Mouse (Mus musculus) natural killer cell, adult 2 months (primary cell): ENCODE data around the gene Gm45015.
A peak's percentile ranks its signal among the peaks of the same experiment; 100 is the strongest.
"Not testable (repeated sequence)": the region's sequence is repeated elsewhere in the genome, so short reads cannot be mapped to it uniquely, and the experiment has no call there.

Experiments
- DNase-seq, 2 experiments: peaks; one replicate each; pipeline ENCODE4 v3.0.0; 2022; ENCODE audit warnings: low spot score in 2 of 2

The Gm45015 gene

DNA sequence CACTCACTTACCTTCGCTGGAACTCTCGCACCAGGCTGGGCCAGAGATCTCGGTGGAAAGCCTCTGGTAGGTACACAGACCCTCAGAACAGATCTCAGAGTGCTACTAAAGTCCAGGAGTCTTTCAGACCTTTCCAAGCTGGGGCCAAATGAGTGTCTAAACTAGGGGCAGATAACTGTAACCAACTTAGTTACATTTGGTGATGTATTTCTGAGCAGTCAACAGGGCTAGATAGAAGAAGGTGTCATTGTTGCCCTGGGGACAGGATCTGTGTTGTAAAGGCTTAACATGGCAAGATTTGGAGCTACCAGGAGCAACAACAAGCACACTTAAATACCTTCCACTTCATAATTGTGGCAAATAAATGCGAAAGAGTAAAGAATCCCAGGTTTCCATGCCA, at the start of gene Gm45015:
Gm45015 (minus strand) TSS at position 101 of the 400 bp plus-strand sequence.
- DNase-seq = no peak

DNA sequence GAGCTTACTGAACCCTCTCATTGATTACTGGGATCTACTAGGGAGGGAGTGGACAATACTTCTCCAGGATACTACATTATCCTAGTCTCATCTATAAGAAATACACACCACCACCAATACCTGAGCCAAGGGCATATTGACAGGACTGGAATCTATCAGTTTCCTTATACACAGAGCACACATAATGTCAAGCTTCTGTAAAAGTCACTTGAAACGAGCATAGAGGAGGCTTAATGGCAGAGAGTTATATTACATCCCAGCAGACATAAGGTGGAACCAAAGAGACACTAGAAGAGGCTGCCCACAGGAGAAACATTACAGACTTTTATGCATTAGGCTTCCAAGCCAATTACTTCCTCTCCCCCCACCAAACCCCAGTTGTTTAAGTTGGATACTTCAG, 48.3 kb upstream of the Gm45015 start:
- no peak for DNase-seq

DNA sequence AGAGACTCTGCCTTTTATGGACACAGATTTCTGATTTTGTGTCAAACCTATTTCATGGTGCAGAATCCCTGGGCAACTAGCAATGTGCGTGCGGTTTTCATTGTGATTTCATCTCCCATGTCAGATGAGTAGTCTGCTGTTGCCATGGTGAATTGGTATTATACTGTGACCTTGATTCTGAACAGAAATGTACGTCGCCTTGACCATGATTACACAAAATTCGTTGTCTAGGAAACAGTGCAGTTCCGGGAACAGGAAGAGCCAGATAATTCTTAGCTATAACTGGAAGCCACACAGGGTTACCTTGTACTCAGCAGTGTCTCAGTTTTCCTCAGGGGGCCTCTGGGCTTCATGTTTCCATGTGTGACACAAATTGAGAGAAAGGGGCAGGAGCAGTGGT, 47.8 kb upstream of the Gm45015 start:
- no peak for DNase-seq

DNA sequence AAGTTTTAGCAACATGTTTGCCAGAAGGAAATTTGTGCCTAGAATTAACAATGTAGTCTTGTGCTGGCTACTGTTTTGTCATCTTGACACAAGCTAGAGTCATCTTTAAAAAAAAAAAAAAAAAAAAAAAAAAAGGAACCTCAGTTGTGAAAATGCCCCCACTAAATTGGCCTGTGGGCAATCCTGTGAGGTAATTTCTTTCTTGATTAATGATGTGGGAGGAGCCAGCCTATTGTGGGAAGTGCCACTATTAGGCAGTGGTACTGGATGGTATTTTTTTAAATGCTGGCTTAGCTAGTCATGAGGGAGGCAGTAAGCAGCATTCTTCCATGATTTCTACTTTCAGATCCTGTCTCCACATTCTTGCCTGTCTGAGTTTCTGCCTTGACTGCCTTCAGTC, 26.7 kb upstream of the Gm45015 start:
- no peak for DNase-seq

DNA sequence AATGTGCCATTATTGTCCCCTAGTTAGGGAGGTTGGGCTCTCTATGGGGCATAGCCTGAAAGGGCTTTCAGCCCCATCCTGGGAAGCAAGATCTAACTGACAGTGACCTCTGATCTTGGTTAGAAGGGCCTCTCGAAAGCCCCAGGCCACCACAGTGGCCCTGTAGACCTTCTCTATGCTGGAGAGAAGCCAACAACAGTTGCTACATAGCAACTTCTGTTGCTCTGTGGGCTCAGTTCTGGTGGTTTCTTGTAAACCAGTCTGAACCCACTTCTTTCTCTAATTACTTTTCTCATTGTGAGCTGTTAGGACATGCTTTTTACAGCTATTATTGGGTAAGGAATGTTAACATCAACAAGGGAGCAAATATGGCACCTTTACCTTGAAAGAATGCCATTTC, 20.1 kb upstream of the Gm45015 start:
- DNase-seq = no peak

DNA sequence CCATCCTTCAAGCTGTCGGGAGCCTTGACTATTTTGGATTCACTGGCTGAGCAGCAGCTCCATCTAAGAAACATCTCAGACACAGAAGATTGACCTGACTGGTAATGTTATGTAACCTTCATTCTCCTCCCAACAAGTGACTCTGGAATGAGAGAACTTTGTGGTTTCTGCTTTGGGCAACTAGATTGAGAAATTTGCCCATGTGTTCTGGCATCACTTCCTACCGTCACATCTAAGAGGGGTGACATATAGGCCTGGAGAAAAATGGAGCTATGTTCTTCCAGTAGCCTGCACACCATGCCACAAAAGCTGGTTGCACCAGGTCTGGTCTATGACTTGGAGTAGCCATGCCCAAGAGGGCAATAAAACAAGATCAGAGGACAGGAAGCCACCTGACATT, 19.5 kb upstream of the Gm45015 start:
- DNase-seq = no peak

DNA sequence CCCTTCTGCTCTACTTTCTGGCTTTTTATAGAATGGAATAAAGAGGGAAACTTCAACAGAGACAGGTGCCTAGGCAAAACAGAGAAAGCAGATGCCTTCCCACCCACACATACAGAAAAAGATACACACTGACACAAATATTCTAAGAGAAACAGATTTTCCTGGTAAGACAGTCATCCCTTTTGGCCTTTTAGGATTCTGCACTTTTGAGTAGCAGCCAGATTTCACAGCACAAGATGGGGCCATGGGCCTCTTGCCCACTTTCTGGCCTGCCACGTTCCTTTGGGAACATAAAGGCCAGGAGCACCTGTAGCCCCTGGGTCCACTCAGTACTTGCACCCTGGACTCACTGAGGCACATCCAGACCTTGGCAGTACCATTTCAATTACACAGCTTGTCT, 7.7 kb upstream of the Gm45015 start:
- no peak for DNase-seq

DNA sequence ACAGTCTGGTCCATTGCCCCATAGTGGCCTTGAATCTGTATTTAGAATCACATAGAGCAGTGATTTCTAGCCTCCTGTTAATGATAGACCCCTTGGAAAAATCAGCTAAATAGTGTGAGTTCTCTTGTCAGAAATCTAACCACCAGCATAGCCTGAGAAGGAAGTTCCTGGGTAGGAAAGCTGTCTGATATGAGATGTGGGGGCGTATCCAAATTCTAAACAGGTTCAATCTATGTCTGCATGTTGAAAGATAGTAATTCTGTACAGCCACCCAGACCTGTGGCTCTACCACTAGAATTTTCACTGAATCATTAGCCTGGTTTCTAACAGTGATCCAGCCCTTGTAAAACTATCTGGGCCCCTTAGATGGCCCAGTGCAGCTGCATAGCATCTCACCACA, 7.2 kb upstream of the Gm45015 start:
- DNase-seq = no peak

DNA sequence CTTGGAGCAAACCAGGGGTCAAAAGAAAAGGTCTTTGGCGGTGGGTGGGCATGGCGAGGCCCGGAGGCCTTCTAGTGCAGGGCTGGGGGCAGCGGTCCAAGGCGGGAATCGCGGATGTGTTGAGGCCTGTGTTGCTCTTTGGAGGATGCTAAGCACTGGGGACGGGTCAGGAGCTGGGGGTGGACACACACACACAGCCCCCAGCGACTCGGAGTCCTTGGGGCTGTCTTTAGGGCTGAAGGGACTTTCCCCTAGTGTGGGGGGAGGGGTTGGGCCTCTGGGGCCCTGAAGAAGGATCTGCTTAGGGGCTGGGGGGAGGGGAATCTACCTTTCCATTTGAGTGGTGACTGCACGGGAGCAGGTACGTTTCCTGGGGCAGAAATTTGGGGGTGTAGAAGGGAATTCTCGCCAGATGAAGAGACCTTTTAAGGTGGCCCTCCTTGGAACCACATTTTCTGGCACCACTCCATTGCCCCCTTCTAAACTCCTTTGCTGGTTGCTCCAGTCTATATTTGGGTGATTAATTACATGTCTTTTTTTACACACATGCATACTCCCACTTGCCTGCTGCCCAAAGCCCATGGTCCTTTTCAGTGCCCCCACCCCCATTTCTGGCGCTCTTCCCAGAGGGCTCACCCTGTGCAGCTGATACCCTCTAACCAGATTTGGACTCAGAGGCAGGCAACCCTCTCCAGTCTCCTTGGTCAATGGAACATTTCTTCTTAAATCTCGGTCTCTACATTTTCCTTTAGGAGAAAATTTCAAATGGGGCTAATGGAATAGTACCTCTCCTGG, 6.5 kb upstream of the Gm45015 start:
- peak; percentile 28 to 35 for DNase-seq

DNA sequence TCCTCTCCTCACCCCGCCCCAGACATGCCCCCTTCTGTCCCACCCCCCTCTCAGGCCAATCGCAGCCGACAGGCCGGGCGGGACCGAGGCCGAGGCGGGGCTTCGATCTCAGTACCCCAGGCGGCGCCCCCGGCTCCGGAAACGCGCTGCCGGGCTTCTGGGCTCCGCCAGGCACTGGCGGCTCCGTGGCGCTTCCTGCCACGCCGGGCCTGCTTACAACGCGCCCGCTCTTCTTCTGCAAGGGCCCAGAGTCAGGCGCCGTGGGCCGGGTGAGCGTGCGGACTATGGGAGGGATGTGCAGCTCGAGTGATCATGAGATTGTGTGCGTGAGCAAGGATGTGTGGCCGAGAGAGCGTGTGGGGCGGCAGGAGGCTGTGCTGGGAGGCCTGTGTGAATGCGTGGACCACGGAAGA, 5.8 kb upstream of the Gm45015 start, which contains the start of gene Zfp275:
Zfp275 (plus strand) TSS at position 139 of the 413 bp plus-strand sequence.
- DNase-seq = peak; percentile 58 to 67

DNA sequence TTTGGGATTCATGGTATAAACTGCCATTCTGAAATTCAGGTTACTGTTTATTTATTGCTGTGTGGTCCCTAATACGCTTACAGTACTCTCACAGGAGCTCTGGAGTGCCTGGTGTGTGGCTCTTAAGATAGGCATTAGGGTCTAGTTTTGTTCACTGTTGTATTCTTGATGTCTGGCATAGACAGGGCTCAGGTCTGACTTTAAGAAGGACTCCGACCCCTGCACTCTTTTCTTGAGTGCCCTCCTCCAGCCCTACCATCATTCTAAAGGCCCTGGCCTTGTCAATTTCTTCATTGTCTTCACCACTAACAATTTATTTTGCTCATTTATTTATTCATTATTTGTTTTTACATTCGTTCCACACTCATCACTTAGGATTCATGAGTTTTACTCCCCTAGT, 5.4 kb upstream of the Gm45015 start:
- no peak for DNase-seq

DNA sequence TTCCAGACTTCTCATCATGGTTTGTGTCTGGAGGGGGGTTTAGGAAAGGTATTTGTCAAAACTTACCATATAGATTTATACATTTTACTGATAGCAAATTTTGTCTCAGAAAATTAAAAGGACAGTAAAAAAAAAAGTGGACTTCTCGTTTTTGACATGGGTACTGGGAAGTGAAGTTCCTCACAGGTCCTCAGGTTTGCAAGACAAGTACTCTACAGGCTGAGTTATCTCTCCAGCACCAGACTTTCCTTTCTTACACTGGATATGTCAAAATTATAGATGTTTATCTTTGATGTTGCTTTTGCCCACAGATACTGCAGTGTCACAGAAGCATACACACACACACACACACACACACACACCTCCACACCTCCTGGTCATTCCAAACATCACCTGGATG, 4.8 kb upstream of the Gm45015 start:
- no peak for DNase-seq

DNA sequence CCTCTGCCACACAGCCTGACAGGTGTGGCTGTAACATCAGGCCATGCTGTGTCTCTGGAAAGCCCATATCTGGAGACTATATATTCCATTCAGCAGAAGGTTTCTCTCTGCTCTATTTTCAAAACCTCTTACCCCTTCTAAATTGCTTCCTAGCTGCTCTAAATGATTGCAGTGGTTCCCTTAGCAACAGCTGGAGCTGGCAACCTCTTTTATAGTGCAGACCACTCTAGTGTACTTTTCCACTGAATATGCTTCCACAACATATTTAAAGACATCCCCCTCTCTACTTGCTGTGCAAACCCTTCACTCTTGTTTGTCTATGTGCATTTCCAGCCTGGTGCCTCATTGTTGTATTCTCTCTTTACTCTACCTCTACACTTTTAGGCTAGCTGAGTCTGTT, 3.1 kb downstream of the Gm45015 start:
- DNase-seq = no peak

DNA sequence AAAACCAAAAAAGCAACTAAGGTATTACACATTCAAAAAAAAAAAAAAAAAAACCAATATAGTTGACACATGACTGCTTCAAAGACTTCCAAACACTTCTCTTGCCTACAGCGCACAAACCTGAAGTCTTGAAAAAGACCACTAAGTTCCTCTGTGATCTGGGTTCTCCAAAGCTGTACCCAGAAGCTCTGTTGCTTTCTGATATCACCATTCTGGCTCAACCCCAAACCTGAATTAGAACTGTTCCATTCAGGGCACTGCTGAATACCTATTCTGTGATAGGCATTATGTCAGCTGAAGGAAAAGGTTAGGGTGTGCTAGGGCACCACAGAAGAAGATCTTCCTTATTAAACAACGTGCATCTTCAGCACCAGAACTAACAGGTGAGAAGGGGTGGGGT, 9.4 kb downstream of the Gm45015 start:
- DNase-seq = no peak

DNA sequence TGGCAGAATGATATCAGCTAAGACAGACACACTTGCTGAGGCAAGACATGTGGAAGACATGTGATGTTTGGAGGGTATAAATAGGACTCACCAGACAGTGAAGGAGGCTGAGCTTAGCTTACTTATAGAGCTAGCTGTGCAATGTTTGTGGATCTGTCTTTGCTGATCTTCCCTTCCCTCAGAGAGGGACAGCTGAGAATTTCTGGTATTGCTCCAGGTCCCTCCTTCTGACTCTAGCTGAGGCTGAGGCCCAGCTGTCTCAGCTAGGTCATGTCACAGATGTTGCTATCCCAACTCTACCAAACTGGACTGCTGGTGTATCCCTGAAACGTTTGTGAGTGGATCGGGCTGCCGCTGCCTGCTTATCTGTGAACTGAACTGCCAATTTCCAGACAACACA, 15.6 kb downstream of the Gm45015 start:
- no peak for DNase-seq

DNA sequence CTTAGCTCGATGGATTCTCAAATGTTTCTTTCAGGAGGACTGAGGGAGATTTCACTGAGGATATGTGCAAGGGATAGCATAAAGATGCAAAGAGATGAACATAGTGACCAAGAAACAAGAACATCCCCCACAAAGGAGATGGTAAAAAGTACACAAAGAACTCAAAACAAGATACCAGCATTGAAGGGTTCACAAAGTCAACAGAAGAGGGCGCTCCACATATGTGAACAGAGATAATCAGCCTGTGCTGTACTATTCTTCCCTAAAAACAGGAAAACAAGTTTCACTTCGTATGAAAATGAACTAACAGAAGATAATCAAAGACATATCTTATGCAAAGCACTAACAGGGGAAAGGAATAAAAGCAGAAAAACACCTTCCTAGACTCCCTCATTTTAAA, 24.1 kb downstream of the Gm45015 start:
- DNase-seq = peak in 1 of 2 experiments; percentile 6

DNA sequence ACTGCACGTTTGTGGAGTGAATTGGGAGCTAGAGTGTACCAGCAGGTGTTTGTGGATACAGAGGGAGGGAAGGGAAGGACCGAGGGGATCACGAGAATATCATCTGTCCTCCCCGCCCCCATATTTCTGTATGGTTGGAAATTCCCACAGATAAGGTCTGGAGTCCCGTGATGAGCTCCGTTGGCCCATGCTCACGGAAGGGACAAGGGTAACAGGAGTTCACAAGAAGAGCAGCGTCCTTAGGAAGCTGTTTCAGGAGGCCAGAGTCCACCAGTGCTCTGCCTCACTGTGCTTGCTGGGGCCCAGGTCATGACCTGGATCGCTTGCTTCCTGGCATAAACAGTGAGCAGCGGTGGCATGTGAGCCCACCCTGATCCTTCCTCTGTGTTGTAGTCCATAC, 40.9 kb downstream of the Gm45015 start:
- not testable (repeated sequence) for DNase-seq

DNA sequence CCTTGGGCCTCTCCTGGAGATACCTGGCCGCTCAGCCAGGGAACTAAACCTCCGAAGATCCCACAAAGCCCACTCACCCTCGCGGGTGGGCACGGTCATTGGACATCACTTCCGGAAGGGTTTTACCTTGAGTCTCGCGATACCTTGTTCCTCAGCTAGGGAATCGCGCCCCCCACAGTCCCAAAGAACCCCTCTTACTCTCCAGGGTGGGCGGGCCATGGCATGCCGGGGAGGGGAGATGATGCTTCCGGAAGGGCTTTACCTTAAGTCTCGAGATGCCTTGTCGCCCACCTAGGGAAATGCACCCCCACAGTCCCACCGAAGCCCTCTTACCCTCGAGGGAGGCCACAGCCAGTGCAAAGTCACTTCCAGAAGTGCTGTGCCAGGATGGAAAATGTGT, 43.8 kb downstream of the Gm45015 start, which contains the start of the genes Xlr5a and Xlr5c:
Xlr5a (minus strand) TSS at position 101 of the 400 bp plus-strand sequence.
Xlr5c (minus strand) TSS at position 101 of the 400 bp plus-strand sequence.
- not testable (repeated sequence) for DNase-seq
